Mouse (Mus musculus) limb, embryonic 11.5 days (tissue): ENCODE measurements around the gene Ptprg. TPM values are rescaled to one million over a fixed set of nuclear protein-coding genes. Genes with fewer than 3 reads are reported as not detected.

Experiments used
- ATAC-seq: fragments of 200-750 bp; cut with Nextera tagmentation; 2 replicates; pipeline ENCODE4 v1.8.0; 2017; ENCODE audit warnings: low read depth; ENCODE audit not compliant: insufficient number of reproducible peaks, low FRiP score, low TSS enrichment
- DNase-seq: peaks from one replicate; pipeline ENCODE4 v3.0.0-alpha.2; 2015; ENCODE audit warnings: low spot score
- H3K27ac ChIP-seq: fragments of 300-500 bp; sonication (generic); replicated peaks from 2 replicates; pipeline ENCODE4 v1.5.1; 2014; ENCODE audit warnings: low read depth, mild to moderate bottlenecking, low read length
- H3K27me3 ChIP-seq: fragments of 300-500 bp; sonication (generic); 2 replicates; pipeline ENCODE4 v1.6.1; 2014; ENCODE audit warnings: mild to moderate bottlenecking, low read length, mixed read lengths; ENCODE audit not compliant: control insufficient read depth, insufficient read depth
- H3K36me3 ChIP-seq: fragments of 300-500 bp; sonication (generic); 2 replicates; pipeline ENCODE4 v1.6.1; 2014; ENCODE audit warnings: mild to moderate bottlenecking, low read length, moderate library complexity, mixed read lengths; ENCODE audit not compliant: control insufficient read depth, insufficient read depth
- H3K4me1 ChIP-seq: fragments of 300-500 bp; sonication (generic); 2 replicates; pipeline ENCODE4 v1.6.1; 2014; ENCODE audit warnings: low read length, mixed read lengths; ENCODE audit not compliant: control insufficient read depth, insufficient read depth
- H3K4me2 ChIP-seq: fragments of 300-500 bp; sonication (generic); 2 replicates; pipeline ENCODE4 v1.6.1; 2014; ENCODE audit warnings: low read depth, mild to moderate bottlenecking, moderate library complexity; ENCODE audit not compliant: severe bottlenecking
- H3K4me3 ChIP-seq: fragments of 300-500 bp; sonication (generic); 2 replicates; pipeline ENCODE4 v1.5.1; 2014; ENCODE audit warnings: low read depth, low read length
- H3K9ac ChIP-seq: fragments of 300-500 bp; sonication (generic); 2 replicates; pipeline ENCODE4 v1.6.1; 2014; ENCODE audit warnings: mild to moderate bottlenecking, low read length
- H3K9me3 ChIP-seq: fragments of 300-500 bp; sonication (generic); 2 replicates; pipeline ENCODE4 v1.6.1; 2016; ENCODE audit warnings: low read length; ENCODE audit not compliant: control insufficient read depth
- WGBS: fragments of 180-500 bp; shearing (Covaris S2); extraction: QIAGEN DNeasy Blood & Tissue Kit; methylation state at CpG from one replicate; pipeline ENCODE4 v1.1.7; 2014; 5-methylcytosine and 5-hydroxymethylcytosine counted together
- polyA plus RNA-seq: library from polyadenylated mRNA; unstranded; fragments of >200 nt; fragmentation: Nextera tagmentation; extraction: Ambion mirVana; gene quantifications from 2 replicates; pipeline ENCODE4 v1.2.1, GENCODE M21; 2014

Ptprg gene
- polyA plus RNA-seq, 1 experiment from 2014 or later, result 33.8 TPM

GRCm38 (mm10) chr14:11965878-11966277 is 412.5 kb downstream of the Ptprg start:
- H3K4me3 ChIP-seq, result no peak overlapping the region
- no peak overlapping the region for H3K27ac ChIP-seq
- ATAC-seq (no peak), DNase-seq (no peak)
- WGBS, result 63% methylated on average over 5 of the region's 5 CpGs
- no peaks in the 10 kb centered on the region for H3K36me3 ChIP-seq
- no peak overlapping the region for H3K4me2 ChIP-seq
- no peaks in the 10 kb centered on the region for H3K27me3 ChIP-seq
- H3K9me3 ChIP-seq, result no peaks in the 10 kb centered on the region
- no peak overlapping the region for H3K9ac ChIP-seq
- H3K4me1 ChIP-seq, result 0 out of 2 replicates have a peak, but pooled peaks cover 3% of the 10 kb centered on the region

GRCm38 (mm10) chr14:11981764-11982163 is 428.4 kb downstream of the Ptprg start:
- no peak for DNase-seq
- no peak overlapping the region for H3K4me3 ChIP-seq
- WGBS, result 37% methylated on average over 4 of the region's 4 CpGs
- no peaks in the 10 kb centered on the region for H3K27me3 ChIP-seq
- H3K4me1 ChIP-seq, result no peaks in the 10 kb centered on the region; the same call in 1 of the 2 replicates
- H3K36me3 ChIP-seq, result no peaks in the 10 kb centered on the region
- H3K9me3 ChIP-seq, result no peaks in the 10 kb centered on the region
- H3K27ac ChIP-seq, result no peak overlapping the region
- H3K9ac ChIP-seq, result no peak overlapping the region
- H3K4me2 ChIP-seq, result no peak overlapping the region
- no peak for ATAC-seq

GRCm38 (mm10) chr14:11983031-11983430 is 429.7 kb downstream of the Ptprg start:
- Histone ChIP-seq H3K4me2 (no peak overlapping the region), H3K9me3 (no peaks in the 10 kb centered on the region), H3K27me3 (no peaks in the 10 kb centered on the region), H3K27ac (no peak overlapping the region), H3K4me1 (no peaks in the 10 kb centered on the region; the same call in 1 of the 2 replicates), H3K9ac (no peak overlapping the region), H3K36me3 (no peaks in the 10 kb centered on the region), H3K4me3 (no peak overlapping the region)
- 79% methylated on average over 9 of the region's 9 CpGs for WGBS
- ATAC-seq, result no peak
- DNase-seq, result no peak

GRCm38 (mm10) chr14:11984086-11984485 is 430.8 kb downstream of the Ptprg start:
- Histone ChIP-seq H3K27me3 (no peaks in the 10 kb centered on the region), H3K4me1 (no peaks in the 10 kb centered on the region; the same call in 1 of the 2 replicates), H3K36me3 (no peaks in the 10 kb centered on the region), H3K4me2 (no peak overlapping the region), H3K9ac (no peak overlapping the region), H3K27ac (no peak overlapping the region), H3K4me3 (no peak overlapping the region), H3K9me3 (no peaks in the 10 kb centered on the region)
- WGBS, result 60% methylated on average over 3 of the region's 3 CpGs
- no peak for ATAC-seq
- no peak for DNase-seq

GRCm38 (mm10) chr14:11988975-11989374 is 435.6 kb downstream of the Ptprg start:
- Histone ChIP-seq H3K4me2 (no peak overlapping the region), H3K9ac (no peak overlapping the region), H3K27ac (no peak overlapping the region), H3K9me3 (no peaks in the 10 kb centered on the region), H3K27me3 (no peaks in the 10 kb centered on the region), H3K36me3 (no peaks in the 10 kb centered on the region), H3K4me3 (no peak overlapping the region), H3K4me1 (no peaks in the 10 kb centered on the region)
- 78% methylated on average over 2 of the region's 2 CpGs for WGBS
- ATAC-seq (no peak), DNase-seq (no peak)

GRCm38 (mm10) chr14:11991151-11991550 is 437.8 kb downstream of the Ptprg start:
- ATAC-seq (no peak), DNase-seq (no peak)
- no peak overlapping the region for H3K9ac ChIP-seq
- H3K36me3 ChIP-seq, result no peaks in the 10 kb centered on the region
- no peak overlapping the region for H3K27ac ChIP-seq
- no peak overlapping the region for H3K4me2 ChIP-seq
- H3K27me3 ChIP-seq, result no peaks in the 10 kb centered on the region
- H3K4me3 ChIP-seq, result no peak overlapping the region
- WGBS, result 56% methylated on average over 2 of the region's 2 CpGs
- no peaks in the 10 kb centered on the region for H3K9me3 ChIP-seq
- no peaks in the 10 kb centered on the region for H3K4me1 ChIP-seq

GRCm38 (mm10) chr14:11992111-11992510 is 438.8 kb downstream of the Ptprg start:
- Histone ChIP-seq H3K9me3 (no peaks in the 10 kb centered on the region), H3K27ac (no peak overlapping the region), H3K4me1 (no peaks in the 10 kb centered on the region), H3K4me3 (no peak overlapping the region), H3K27me3 (no peaks in the 10 kb centered on the region), H3K36me3 (no peaks in the 10 kb centered on the region), H3K9ac (no peak overlapping the region), H3K4me2 (no peak overlapping the region)
- 68% methylated on average over 4 of the region's 4 CpGs for WGBS
- DNase-seq (no peak), ATAC-seq (no peak)

GRCm38 (mm10) chr14:11992534-11992933 is 439.2 kb downstream of the Ptprg start:
- H3K4me2 ChIP-seq, result no peak overlapping the region
- H3K27ac ChIP-seq, result no peak overlapping the region
- DNase-seq (no peak), ATAC-seq (no peak)
- 97% methylated on average over 6 of the region's 6 CpGs for WGBS
- no peaks in the 10 kb centered on the region for H3K4me1 ChIP-seq
- H3K9ac ChIP-seq, result no peak overlapping the region
- no peaks in the 10 kb centered on the region for H3K9me3 ChIP-seq
- H3K4me3 ChIP-seq, result no peak overlapping the region
- H3K27me3 ChIP-seq, result no peaks in the 10 kb centered on the region
- no peaks in the 10 kb centered on the region for H3K36me3 ChIP-seq

GRCm38 (mm10) chr14:11997555-11997954 is 444.2 kb downstream of the Ptprg start:
- no peak overlapping the region for H3K27ac ChIP-seq
- no peaks in the 10 kb centered on the region for H3K9me3 ChIP-seq
- no peaks in the 10 kb centered on the region for H3K4me1 ChIP-seq
- H3K9ac ChIP-seq, result no peak overlapping the region
- H3K4me2 ChIP-seq, result no peak overlapping the region
- no peaks in the 10 kb centered on the region for H3K27me3 ChIP-seq
- H3K36me3 ChIP-seq, result no peaks in the 10 kb centered on the region
- ATAC-seq (no peak), DNase-seq (no peak)
- H3K4me3 ChIP-seq, result no peak overlapping the region
- WGBS, result 87% methylated on average over 6 of the region's 6 CpGs
